Mouse (Mus musculus): Measurements from ENCODE around the gene Phactr4.

DNA sequence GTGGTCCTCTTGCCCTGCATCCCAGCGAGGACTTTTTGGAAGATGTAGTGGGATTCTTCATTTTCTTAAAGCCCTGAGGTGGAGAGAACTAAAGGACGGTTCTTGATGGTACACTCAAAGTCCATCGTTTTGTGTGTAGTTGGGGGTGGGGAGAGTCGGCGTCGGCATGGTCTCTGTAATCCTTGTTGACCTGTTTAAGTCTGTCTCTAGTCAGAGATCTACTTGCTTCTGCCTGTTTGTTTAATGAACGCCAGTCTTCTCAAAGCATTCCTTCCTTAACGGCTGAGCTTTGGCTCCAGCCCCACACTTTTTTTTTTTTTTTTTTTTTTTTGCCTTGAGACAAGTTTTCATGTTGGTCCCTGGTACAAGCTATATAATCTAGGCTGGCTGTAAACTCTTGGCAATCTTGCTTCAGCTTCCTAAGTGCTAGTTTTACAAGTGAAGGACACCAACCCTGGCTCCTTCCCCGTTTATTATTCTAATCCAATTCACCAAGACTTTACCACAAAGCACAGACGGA, 92.4 kb downstream of the Phactr4 start:
- TF ChIP-seq CTCF (IDR thresholded peaks at IDR 0.05; ENCODE audit: low read depth, low read length) (no peak), POLR2A (IDR thresholded peaks at IDR 0.05; ENCODE audit: borderline replicate concordance, low read depth, low read length) (no peak)

Data from bone marrow macrophage, adult 2 months (primary cell).